Mouse (Mus musculus): ENCODE measurements around the gene Fgf22. TPM values are rescaled to one million over a fixed set of nuclear protein-coding genes. Genes with fewer than 3 reads are reported as not detected.

Fgf22 gene
- total and polyA plus RNA-seq, 2 experiments from 2014 or later, result 1.3 to 5.1 TPM

DNA sequence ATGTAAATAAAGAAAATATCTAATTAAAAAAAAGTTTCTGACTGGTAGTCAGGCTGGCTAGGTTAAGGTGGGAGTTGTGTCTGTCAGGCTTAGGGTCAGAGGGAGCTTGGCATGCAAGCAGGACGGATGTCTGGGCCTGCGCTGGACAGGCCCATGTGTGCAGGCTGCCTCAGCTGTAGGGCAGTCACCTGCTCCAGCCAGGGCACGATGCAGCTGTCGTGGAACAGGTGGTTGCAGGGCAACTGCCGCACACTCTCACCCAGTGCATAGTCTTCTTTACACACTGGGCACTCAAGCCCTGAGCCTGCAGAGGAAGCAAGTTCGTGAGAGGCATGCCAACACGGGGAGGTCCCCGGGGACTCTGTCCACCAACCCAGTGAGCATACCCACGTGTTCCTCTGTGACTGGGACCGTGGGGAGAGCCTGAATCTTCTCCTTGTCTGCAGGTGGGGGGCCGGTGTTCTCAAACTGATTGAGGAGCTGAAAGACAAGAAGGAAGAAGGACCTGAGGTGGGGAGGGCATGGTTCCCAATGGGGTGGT lies 5.8 kb downstream of the Fgf22 start:
- ATAC-seq, result no peak
- H3K36me3 ChIP-seq (ENCODE audit: insufficient read depth, low read length), result peaks cover 40% of the 10 kb centered on the region
- TF ChIP-seq CTCF (IDR thresholded peaks at IDR 0.05; ENCODE audit: low read depth), result no peak
- WGBS, result 90% methylated on average over 11 of the region's 11 CpGs
- no peak overlapping the region for H3K4me3 ChIP-seq (ENCODE audit: low read length)
- H3K4me1 ChIP-seq (ENCODE audit: insufficient read depth, low read length), result peaks cover 5% of the 10 kb centered on the region
- H3K4me2 ChIP-seq (ENCODE audit: low read depth, low read length), result no peak overlapping the region
- no peak overlapping the region for H3K9ac ChIP-seq (replicated peaks; ENCODE audit: low read length)
- H3K27ac ChIP-seq, result no peak overlapping the region
- no peak for DNase-seq (ENCODE audit: low spot score)
- no peaks in the 10 kb centered on the region for H3K9me3 ChIP-seq (ENCODE audit: low read length)
- H3K27me3 ChIP-seq (ENCODE audit: insufficient read depth, low read length), result no peaks in the 10 kb centered on the region

DNA sequence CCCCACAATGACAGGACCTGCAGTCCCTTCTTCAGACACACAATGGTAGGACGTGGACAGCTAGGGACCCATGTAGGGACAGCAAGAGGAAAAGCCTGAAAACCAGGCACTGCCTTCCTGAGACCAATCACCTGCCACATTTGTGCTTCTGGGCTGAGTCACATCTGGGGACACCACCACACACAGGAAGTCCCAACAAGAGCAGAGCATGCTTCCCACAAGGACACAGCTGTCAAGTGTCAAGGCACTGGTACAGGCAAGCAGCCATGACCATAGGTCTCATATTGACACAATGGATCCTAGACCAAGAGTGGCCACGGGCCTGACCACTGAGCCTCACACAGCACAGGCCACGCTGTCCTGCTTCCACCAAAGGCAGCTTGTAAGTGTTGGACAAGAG lies 8.0 kb downstream of the Fgf22 start:
- Histone ChIP-seq H3K36me3 (ENCODE audit: insufficient read depth, low read length) (peaks cover 34% of the 10 kb centered on the region), H3K4me2 (ENCODE audit: low read depth, low read length) (no peak overlapping the region), H3K4me1 (ENCODE audit: insufficient read depth, low read length) (peaks cover 12% of the 10 kb centered on the region), H3K27me3 (ENCODE audit: insufficient read depth, low read length) (no peaks in the 10 kb centered on the region), H3K9ac (replicated peaks; ENCODE audit: low read length) (no peak overlapping the region), H3K27ac (no peak overlapping the region), H3K4me3 (ENCODE audit: low read length) (no peak overlapping the region), H3K9me3 (ENCODE audit: low read length) (no peaks in the 10 kb centered on the region)
- no peak for TF ChIP-seq CTCF (IDR thresholded peaks at IDR 0.05; ENCODE audit: low read depth)
- no peak for DNase-seq (ENCODE audit: low spot score)
- no peak for ATAC-seq
- WGBS, result 93% methylated on average over 3 of the region's 3 CpGs

DNA sequence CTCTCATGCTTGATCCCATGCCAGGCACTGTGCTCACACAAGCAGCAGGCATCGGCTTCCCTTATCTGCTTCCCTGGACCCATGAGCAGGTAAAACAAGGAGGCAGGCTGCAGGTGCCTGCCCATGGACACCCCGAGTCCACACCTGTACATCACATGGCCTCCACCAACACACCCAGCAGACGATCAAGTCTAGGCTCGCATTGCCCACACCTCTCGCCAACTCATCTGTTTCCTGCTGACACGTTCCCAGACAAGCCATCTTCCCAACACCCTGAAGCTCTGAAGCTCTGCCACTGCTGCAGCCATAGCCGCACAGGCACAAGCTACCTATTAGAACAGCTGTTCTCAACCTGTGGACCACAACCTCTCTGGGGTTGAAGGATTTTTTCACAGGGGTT lies 9.4 kb downstream of the Fgf22 start:
- H3K9ac ChIP-seq (replicated peaks; ENCODE audit: low read length), result no peak overlapping the region

DNA sequence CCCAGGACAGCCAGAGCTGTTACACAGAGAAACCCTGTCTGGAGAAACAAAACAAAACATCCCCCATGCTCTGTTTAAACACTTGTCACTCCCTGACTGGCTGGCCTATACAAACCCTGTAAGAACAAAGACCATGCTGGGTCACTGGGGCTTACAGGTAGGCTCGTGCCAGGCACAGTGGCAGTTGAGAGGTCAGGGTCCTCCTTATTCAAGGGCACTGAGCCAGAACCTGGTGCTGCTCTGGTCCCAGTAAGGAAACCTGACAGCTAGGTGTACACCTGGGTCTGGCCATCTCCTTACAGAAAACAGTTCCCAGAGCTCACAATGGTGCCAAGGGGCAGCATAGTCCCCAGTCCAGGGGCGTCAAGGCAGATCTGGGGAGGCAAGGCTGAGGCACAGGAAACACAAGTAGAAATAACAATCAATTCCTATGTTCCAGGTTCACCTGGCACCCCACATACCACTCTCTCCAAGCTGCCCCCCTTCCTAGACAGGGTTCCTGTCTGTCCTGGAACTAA lies 10.4 kb downstream of the Fgf22 start:
- H3K4me3 ChIP-seq (ENCODE audit: low read length), result peak overlapping the region; percentile 92
- H3K36me3 ChIP-seq (ENCODE audit: insufficient read depth, low read length), result peaks cover 19% of the 10 kb centered on the region
- peak overlapping the region; percentile 70 for H3K4me2 ChIP-seq (ENCODE audit: low read depth, low read length)
- DNase-seq (ENCODE audit: low spot score) (no peak), ATAC-seq (no peak)
- H3K4me1 ChIP-seq (ENCODE audit: insufficient read depth, low read length), result peaks cover 17% of the 10 kb centered on the region
- H3K9me3 ChIP-seq (ENCODE audit: low read length), result no peaks in the 10 kb centered on the region
- H3K27me3 ChIP-seq (ENCODE audit: insufficient read depth, low read length), result no peaks in the 10 kb centered on the region
- H3K27ac ChIP-seq, result no peak overlapping the region
- peak overlapping the region; percentile 93 for H3K9ac ChIP-seq (replicated peaks; ENCODE audit: low read length)
- 59% methylated on average over 2 of the region's 2 CpGs for WGBS
- no peak for TF ChIP-seq CTCF (IDR thresholded peaks at IDR 0.05; ENCODE audit: low read depth)

More for the DNA sequence above, 9.4 kb downstream of the Fgf22 start:
- DNase-seq (ENCODE audit: low spot score) (no peak), ATAC-seq (no peak)
- Histone ChIP-seq H3K36me3 (ENCODE audit: insufficient read depth, low read length) (peaks cover 21% of the 10 kb centered on the region), H3K27ac (no peak overlapping the region), H3K4me1 (ENCODE audit: insufficient read depth, low read length) (peaks cover 17% of the 10 kb centered on the region), H3K9me3 (ENCODE audit: low read length) (no peaks in the 10 kb centered on the region), H3K4me3 (ENCODE audit: low read length) (no peak overlapping the region), H3K4me2 (ENCODE audit: low read depth, low read length) (no peak overlapping the region), H3K27me3 (ENCODE audit: insufficient read depth, low read length) (no peaks in the 10 kb centered on the region)
- WGBS, result 88% methylated on average over 7 of the region's 7 CpGs
- no peak for TF ChIP-seq CTCF (IDR thresholded peaks at IDR 0.05; ENCODE audit: low read depth)

DNA sequence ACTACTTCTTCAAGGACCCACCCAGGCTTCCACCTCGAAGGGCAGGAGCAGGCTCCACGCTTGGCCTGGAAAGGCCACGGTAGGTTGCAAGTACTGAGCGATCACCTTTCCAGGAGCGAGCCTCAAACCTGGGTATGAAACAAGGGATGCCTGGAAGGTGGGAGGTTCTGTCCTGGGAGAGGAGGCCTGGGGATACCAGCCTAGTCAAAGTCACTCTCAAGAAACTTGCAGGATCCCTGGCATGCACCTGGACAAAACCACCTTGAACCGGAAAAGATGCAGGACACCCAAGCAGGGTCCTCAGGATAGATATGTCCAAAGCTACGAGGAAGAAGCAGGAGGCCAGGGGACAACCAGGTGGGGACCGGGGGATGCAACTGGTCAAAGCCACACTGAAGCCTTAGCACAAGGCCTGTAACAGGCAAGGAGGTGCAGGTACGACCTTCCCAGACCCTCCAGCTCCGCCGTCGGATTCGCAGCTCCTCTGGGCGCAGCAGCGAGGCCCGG lies 11.2 kb downstream of the Fgf22 start:
- DNase-seq (ENCODE audit: low spot score) (no peak), ATAC-seq (peak; percentile 0; the same call in 1 of the 2 replicates)
- peak overlapping the region; percentile 95 for H3K27ac ChIP-seq
- H3K4me2 ChIP-seq (ENCODE audit: low read depth, low read length), result peak overlapping the region; percentile 70
- peak overlapping the region; percentile 93 for H3K9ac ChIP-seq (replicated peaks; ENCODE audit: low read length)
- no peaks in the 10 kb centered on the region for H3K27me3 ChIP-seq (ENCODE audit: insufficient read depth, low read length)
- 11% methylated on average over 15 of the region's 16 CpGs for WGBS
- TF ChIP-seq CTCF (IDR thresholded peaks at IDR 0.05; ENCODE audit: low read depth), result no peak
- peaks cover 11% of the 10 kb centered on the region for H3K36me3 ChIP-seq (ENCODE audit: insufficient read depth, low read length)
- H3K9me3 ChIP-seq (ENCODE audit: low read length), result no peaks in the 10 kb centered on the region
- peak overlapping the region; percentile 92 for H3K4me3 ChIP-seq (ENCODE audit: low read length)
- peaks cover 17% of the 10 kb centered on the region for H3K4me1 ChIP-seq (ENCODE audit: insufficient read depth, low read length)

DNA sequence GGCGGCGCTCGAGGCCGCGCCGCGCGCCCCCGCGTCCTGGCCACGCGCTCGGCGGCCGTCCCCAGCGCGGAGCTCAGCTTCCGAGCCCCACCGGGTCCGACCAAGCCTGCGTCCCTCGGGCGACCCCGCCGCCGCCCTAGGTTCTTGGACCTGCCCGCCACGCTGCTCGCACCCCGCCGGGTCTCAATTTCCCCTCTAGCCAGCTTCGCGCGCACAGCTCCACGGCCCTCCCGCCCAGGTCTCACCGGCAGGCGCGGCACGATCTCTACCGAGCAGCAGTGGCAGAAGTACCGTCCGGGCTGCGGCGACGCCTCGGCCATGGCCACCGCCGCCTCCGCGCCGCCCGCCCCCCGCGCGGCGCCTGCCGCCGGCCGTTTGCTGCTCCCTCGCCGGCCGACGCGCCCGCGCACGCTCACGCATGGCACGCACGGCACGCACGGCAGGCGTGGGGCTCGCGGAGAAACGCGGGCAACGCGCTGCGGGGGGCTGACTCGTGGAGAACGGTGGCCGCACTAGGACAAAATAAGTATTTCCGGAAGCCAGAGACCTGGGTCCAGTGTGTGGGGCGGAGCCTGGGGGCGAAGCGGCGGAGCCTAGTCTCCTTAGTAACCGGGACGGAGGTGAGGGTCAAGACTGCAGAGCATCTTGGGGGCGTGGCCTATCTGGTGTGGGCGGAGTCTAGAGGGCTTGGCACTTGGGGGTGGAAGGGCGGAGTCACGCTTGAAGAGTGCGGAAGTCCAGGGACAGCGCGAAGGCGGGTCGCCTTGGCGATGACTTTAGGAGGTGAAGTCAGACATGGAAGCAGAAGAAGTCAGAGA lies 11.8 kb downstream of the Fgf22 start, which contains the start of gene Rnf126:
TSS of gene Rnf126 (minus strand) at position 445 of the 818 bp plus-strand sequence.
- WGBS, result under 1% methylated on average over 101 of the region's 101 CpGs
- peaks cover 17% of the 10 kb centered on the region for H3K4me1 ChIP-seq (ENCODE audit: insufficient read depth, low read length)
- no peaks in the 10 kb centered on the region for H3K9me3 ChIP-seq (ENCODE audit: low read length)
- peak; percentile 93 for ATAC-seq
- H3K27ac ChIP-seq, result peak within 1 kb of the TSS; percentile 95
- peak within 1 kb of the TSS; percentile 93 for H3K9ac ChIP-seq (replicated peaks; ENCODE audit: low read length)
- H3K4me2 ChIP-seq (ENCODE audit: low read depth, low read length), result peak within 1 kb of the TSS; percentile 70
- no peaks in the 10 kb centered on the region for H3K27me3 ChIP-seq (ENCODE audit: insufficient read depth, low read length)
- DNase-seq (ENCODE audit: low spot score), result peak; percentile 98
- H3K4me3 ChIP-seq (ENCODE audit: low read length), result peak within 1 kb of the TSS; percentile 92
- H3K36me3 ChIP-seq (ENCODE audit: insufficient read depth, low read length), result peaks cover 4% of the 10 kb centered on the region; the same call in 1 of the 2 replicates
- no peak for TF ChIP-seq CTCF (IDR thresholded peaks at IDR 0.05; ENCODE audit: low read depth)

All from hindbrain, postnatal 0 days (tissue).